Mouse (Mus musculus): Measurements from ENCODE around the gene Cel. TPM values are rescaled to one million over a fixed set of nuclear protein-coding genes. Genes with fewer than 3 reads are reported as not detected.

Cel gene
- total and polyA plus RNA-seq, 3 experiments, result not detected

- Histone ChIP-seq H3K9ac (ENCODE audit: control insufficient read depth, low read depth, low read length, poor library complexity, severe bottlenecking) (no peak overlapping the region), H3K27me3 (ENCODE audit: control insufficient read depth in 1 of 2, insufficient read depth in 2 of 2, low read length in 2 of 2) (no peaks in the 10 kb centered on the region), H3K27ac (ENCODE audit: control insufficient read depth, low read depth, low read length) (no peak overlapping the region), H3K9me3 (replicated peaks; ENCODE audit: insufficient read depth, low read length) (no peaks in the 10 kb centered on the region), H3K4me1 (ENCODE audit: control insufficient read depth in 1 of 2, insufficient read depth in 2 of 2, low read length in 2 of 2) (no peaks in the 10 kb centered on the region; a peak in 1 of 4 replicates), H3K4me3 (ENCODE audit: control insufficient read depth in 1 of 2, insufficient read depth in 1 of 2, low read depth in 2 of 2, low read length in 2 of 2) (no peak overlapping the region), H3K36me3 (ENCODE audit: control insufficient read depth in 1 of 2, insufficient read depth in 2 of 2, low read length in 2 of 2) (no peaks in the 10 kb centered on the region), H3K79me2 (ENCODE audit: control insufficient read depth, insufficient read depth, low read length, poor library complexity) (no peaks in the 10 kb centered on the region)
- TF ChIP-seq SMC3 (IDR thresholded peaks at IDR 0.05; ENCODE audit: low read depth, low read length), result no peak
- TF ChIP-seq ZNF384 (IDR thresholded peaks at IDR 0.05; ENCODE audit: low read depth, low read length), result no peak
- no peak for TF ChIP-seq MXI1 (IDR thresholded peaks at IDR 0.05; ENCODE audit: low read depth, low read length)
- TF ChIP-seq POLR2AphosphoS2 (IDR thresholded peaks at IDR 0.05; ENCODE audit: low read length), result no peak
- TF ChIP-seq USF1 (IDR thresholded peaks at IDR 0.05; ENCODE audit: low read depth, low read length), result no peak
- TF ChIP-seq MAFK (IDR thresholded peaks at IDR 0.05; ENCODE audit: borderline replicate concordance, low read depth, low read length), result no peak
- no peak for TF ChIP-seq HCFC1 (IDR thresholded peaks at IDR 0.05; ENCODE audit: low read depth, low read length)
- TF ChIP-seq MAX (IDR thresholded peaks at IDR 0.05; ENCODE audit: low read length), result no peak
- TF ChIP-seq TAL1 (IDR thresholded peaks at IDR 0.05; ENCODE audit: low read length), result no peak
- no peak for TF ChIP-seq UBTF (IDR thresholded peaks at IDR 0.05; ENCODE audit: borderline replicate concordance, insufficient read depth, low read depth, low read length)
- TF ChIP-seq USF2 (IDR thresholded peaks at IDR 0.05; ENCODE audit: borderline replicate concordance in 1 of 2, insufficient read depth in 1 of 2, low read depth in 1 of 2, low read length in 2 of 2), result no peak
- TF ChIP-seq TCF12 (IDR thresholded peaks at IDR 0.05; ENCODE audit: low read depth, low read length), result no peak
- TF ChIP-seq POLR2A (IDR thresholded peaks at IDR 0.05; ENCODE audit: control insufficient read depth in 1 of 2, insufficient read depth in 1 of 2, low read depth in 1 of 2, low read length in 2 of 2, poor library complexity in 1 of 2), result no peak
- no peak for TF ChIP-seq MAZ (IDR thresholded peaks at IDR 0.05; ENCODE audit: low read depth, low read length)
- no peak for TF ChIP-seq JUND (IDR thresholded peaks at IDR 0.05; ENCODE audit: low read depth, low read length)
- TF ChIP-seq POLR2AphosphoS5 (IDR thresholded peaks at IDR 0.05; ENCODE audit: borderline replicate concordance, low read depth, low read length), result no peak
- no peak for TF ChIP-seq TBP (IDR thresholded peaks at IDR 0.05; ENCODE audit: low read depth, low read length)
- DNase-seq (ENCODE audit: low read depth, low spot score), result no peak
Observed at GRCm38 (mm10) chr2:28537995-28538816, 25.0 kb downstream of the Cel start.

- Histone ChIP-seq H3K4me3 (ENCODE audit: control insufficient read depth in 1 of 2, insufficient read depth in 1 of 2, low read depth in 2 of 2, low read length in 2 of 2) (no peak overlapping the region), H3K27me3 (ENCODE audit: control insufficient read depth in 1 of 2, insufficient read depth in 2 of 2, low read length in 2 of 2) (no peaks in the 10 kb centered on the region), H3K79me2 (ENCODE audit: control insufficient read depth, insufficient read depth, low read length, poor library complexity) (no peaks in the 10 kb centered on the region), H3K9ac (ENCODE audit: control insufficient read depth, low read depth, low read length, poor library complexity, severe bottlenecking) (no peak overlapping the region), H3K27ac (ENCODE audit: control insufficient read depth, low read depth, low read length) (no peak overlapping the region), H3K4me1 (ENCODE audit: control insufficient read depth in 1 of 2, insufficient read depth in 2 of 2, low read length in 2 of 2) (no peaks in the 10 kb centered on the region; a peak in 1 of 4 replicates), H3K36me3 (ENCODE audit: control insufficient read depth in 1 of 2, insufficient read depth in 2 of 2, low read length in 2 of 2) (no peaks in the 10 kb centered on the region), H3K9me3 (replicated peaks; ENCODE audit: insufficient read depth, low read length) (no peaks in the 10 kb centered on the region)
- TF ChIP-seq POLR2A (IDR thresholded peaks at IDR 0.05; ENCODE audit: control insufficient read depth in 1 of 2, insufficient read depth in 1 of 2, low read depth in 1 of 2, low read length in 2 of 2, poor library complexity in 1 of 2), result no peak
- no peak for TF ChIP-seq GATA1 (IDR thresholded peaks at IDR 0.05; ENCODE audit: low read depth, low read length)
- TF ChIP-seq BHLHE40 (IDR thresholded peaks at IDR 0.05; ENCODE audit: borderline replicate concordance, low read depth, low read length), result no peak
- TF ChIP-seq ZNF384 (IDR thresholded peaks at IDR 0.05; ENCODE audit: low read depth, low read length), result no peak
- TF ChIP-seq KAT2A (conservative IDR thresholded peaks at IDR 0.05; ENCODE audit: low read depth, low read length), result no peak
- TF ChIP-seq SIN3A (IDR thresholded peaks at IDR 0.05; ENCODE audit: low read length), result no peak
- no peak for TF ChIP-seq MAFK (IDR thresholded peaks at IDR 0.05; ENCODE audit: borderline replicate concordance, low read depth, low read length)
- no peak for TF ChIP-seq RAD21 (IDR thresholded peaks at IDR 0.05; ENCODE audit: low read depth, low read length)
- TF ChIP-seq CHD2 (IDR thresholded peaks at IDR 0.05; ENCODE audit: low read length), result no peak
- no peak for TF ChIP-seq NELFE (IDR thresholded peaks at IDR 0.05; ENCODE audit: low read depth, low read length)
- TF ChIP-seq MXI1 (IDR thresholded peaks at IDR 0.05; ENCODE audit: low read depth, low read length), result no peak
- no peak for TF ChIP-seq MYB (IDR thresholded peaks at IDR 0.05; ENCODE audit: low read depth, low read length)
- TF ChIP-seq ETS1 (IDR thresholded peaks at IDR 0.05; ENCODE audit: low read depth, low read length), result no peak
- no peak for TF ChIP-seq MYC (IDR thresholded peaks at IDR 0.05; ENCODE audit: low read depth, low read length)
- TF ChIP-seq USF1 (IDR thresholded peaks at IDR 0.05; ENCODE audit: low read depth, low read length), result no peak
- no peak for TF ChIP-seq NRF1 (IDR thresholded peaks at IDR 0.05; ENCODE audit: insufficient read depth, low read depth, low read length, poor library complexity, severe bottlenecking)
- DNase-seq (ENCODE audit: low read depth, low spot score), result no peak
Observed at GRCm38 (mm10) chr2:28537634-28537920, 25.6 kb downstream of the Cel start.
